Mouse (Mus musculus) megakaryocyte-erythroid progenitor cell, adult 5 weeks (primary cell): Measurements from ENCODE around the gene Nbl1. TPM values are rescaled to one million over a fixed set of nuclear protein-coding genes. Genes with fewer than 3 reads are reported as not detected.

Source experiments
- polyA plus RNA-seq: library from polyadenylated mRNA; stranded (reverse); fragments of >175 nt; gene quantifications from 2 replicates; pipeline ENCODE4 v1.2.3, GENCODE M21; 2012

The Nbl1 gene
- polyA plus RNA-seq, result 0.37 and 0.63 TPM in 2 replicates

DNA sequence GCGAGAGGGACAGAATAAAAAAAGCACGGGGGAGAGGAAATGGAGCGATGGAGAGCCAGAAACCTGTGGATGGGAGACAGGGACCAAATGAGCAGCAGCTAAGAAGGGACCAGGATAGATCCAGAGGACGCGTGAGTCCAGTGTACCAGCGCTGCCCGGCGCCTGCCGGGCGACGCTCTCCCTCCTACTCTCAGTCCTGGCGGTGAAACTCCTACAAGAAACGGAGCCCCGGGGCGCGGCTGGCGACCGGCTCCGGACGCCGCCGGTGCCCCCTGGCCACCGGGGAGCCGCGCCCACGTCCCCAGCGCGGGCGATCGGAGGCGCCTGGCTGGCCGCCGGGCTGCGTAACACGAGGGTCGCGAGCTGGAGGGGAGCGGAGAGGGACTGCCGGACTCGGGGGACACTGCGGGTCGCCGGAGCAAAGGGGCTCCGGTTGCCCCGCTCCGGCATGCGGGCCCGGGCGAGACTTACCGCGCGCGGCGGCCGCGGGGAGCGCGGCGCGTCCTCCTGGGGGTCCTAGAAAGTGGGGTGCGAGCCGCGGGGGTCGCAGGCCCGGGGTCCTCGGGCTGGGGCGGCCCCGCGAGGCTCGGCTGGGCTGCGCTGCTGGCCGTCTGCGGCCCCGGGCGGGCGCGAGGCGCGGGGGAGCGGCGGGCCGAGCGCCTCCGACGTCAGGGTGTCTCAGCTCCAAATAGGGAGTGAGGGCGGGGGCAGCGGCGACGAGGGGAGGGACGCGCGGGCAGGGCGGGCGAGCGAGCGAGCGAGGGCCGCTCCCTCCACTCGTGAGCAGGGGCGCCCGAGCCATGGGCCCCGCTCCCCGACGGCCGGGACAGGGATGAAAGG lies at the start of gene Nbl1:
Nbl1 (minus strand) TSS at position 638 of the 840 bp plus-strand sequence.

DNA sequence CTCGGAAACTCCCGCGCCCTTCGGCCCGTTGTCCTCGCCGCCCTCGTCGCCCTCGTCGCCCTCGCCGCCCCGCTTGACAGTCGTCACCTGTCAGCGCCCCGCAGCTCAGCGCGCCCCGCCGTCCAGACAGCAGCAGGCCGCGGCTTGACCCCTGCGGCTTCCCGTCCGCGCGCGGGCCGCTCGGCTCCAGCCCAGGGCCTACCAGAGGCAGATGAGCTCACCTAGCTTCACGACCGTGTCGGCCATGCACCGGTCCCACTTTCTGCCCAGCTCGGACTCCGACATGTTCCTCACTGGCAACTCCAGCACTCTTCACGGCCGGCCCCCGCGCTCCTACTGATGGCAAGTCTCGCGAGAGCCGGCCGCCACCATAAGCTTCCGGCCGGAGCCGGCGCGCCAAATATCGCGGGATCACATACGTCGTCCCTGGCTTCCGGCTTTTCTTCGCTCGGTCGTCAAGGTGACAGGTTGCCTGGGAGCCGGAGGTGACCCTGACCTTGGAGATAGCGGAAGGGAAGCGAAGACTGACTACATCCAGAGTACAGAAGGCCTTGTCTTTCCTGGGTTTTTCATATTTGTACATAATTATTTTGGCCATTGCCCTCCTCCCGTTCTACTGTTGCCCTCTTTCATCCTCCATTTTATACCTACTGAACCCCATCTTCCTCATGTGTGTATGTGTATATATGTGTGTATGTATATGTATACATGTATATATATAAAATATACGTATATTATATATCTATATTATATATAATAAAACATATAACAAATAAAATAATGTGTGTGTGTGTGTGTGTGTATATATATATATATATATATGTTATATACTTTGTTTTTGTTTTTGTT lies 38.1 kb upstream of the Nbl1 start, which contains the start of gene Minos1:
Minos1 (minus strand) TSS at position 413 of the 849 bp plus-strand sequence.

DNA sequence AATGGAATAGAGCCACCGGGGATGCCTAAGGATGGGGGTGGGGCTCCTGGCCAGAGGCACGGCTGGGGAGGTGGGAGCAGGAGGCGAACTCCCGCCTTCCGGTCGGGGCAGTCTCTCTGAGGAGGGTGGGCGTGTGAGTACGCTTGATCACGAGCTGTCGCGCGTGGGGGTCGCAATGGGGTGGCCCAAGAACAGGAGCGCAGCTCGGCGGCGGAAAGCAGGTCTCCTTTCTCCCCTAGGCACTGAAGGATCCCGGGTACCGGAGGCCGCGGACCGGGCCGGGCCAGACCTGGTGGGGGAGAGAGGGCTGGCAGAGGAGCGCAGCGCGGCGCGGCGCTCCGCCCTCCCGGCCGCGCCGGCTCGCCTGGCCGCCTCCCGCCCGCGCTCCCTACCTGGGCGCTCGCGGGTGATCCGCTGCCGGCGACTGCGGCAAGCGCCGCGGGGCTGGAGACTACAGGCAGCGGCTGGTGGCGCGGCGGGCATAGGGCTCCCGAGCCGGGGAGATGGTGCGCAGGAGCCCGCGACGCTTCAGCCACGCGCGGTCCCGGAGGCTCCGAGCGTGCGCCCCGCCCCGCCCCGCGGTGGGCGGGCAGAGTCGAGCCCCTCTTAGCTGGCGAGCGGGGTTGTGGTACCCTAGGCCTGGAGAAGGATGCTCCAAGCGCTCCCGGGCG lies 17.6 kb downstream of the Nbl1 start, which contains the start of gene Htr6:
Htr6 (minus strand) TSS at position 530 of the 671 bp plus-strand sequence.

Other genes with a start within 250 kb of the Nbl1 start
- not detected in 2 replicates for gene Pla2g5, start 229.5 kb downstream of the Nbl1 start, polyA plus RNA-seq
- not detected in 2 replicates for gene Gm13030, start 219.0 kb downstream of the Nbl1 start, polyA plus RNA-seq
- not detected in 2 replicates for gene Pla2g2e, start 215.1 kb downstream of the Nbl1 start, polyA plus RNA-seq
- gene Otud3, start 179.0 kb downstream of the Nbl1 start, polyA plus RNA-seq, result 9.5 and 13.3 TPM in 2 replicates
- gene Rnf186, start 125.9 kb downstream of the Nbl1 start, polyA plus RNA-seq, result not detected in 2 replicates
- 13.6 and 16.8 TPM in 2 replicates for gene Tmco4, start 120.1 kb downstream of the Nbl1 start, polyA plus RNA-seq
- gene Htr6, start 17.4 kb downstream of the Nbl1 start, polyA plus RNA-seq, result not detected in 2 replicates
- 17.2 and 19.9 TPM in 2 replicates for gene Minos1, start 38.1 kb upstream of the Nbl1 start, polyA plus RNA-seq
- gene Capzb, start 99.9 kb upstream of the Nbl1 start, polyA plus RNA-seq, result 193 and 208 TPM in 2 replicates
- 3.1 and 4.3 TPM in 2 replicates for gene Pqlc2, start 217.7 kb upstream of the Nbl1 start, polyA plus RNA-seq
- 52.2 and 56.8 TPM in 2 replicates for gene Akr7a5, start 217.8 kb upstream of the Nbl1 start, polyA plus RNA-seq